Mouse (Mus musculus) neural tube, embryonic 13.5 days (tissue): ENCODE measurements at regions not wholly inside any gene's neighbourhood (a gene's known extent, or its start where the extent isn't known, plus 50 kb on each side); places are given as distances from the start of the nearest gene placed in this dataset.

Source experiments
- ATAC-seq: fragments of 200-750 bp; cut with Nextera tagmentation; 2 replicates; pipeline ENCODE4 v1.8.0; 2017; ENCODE audit warnings: low read depth, mild to moderate bottlenecking, moderate TSS enrichment, moderate library complexity
- H3K27ac ChIP-seq: fragments of 300-500 bp; sonication (generic); replicated peaks from 2 replicates; pipeline ENCODE4 v1.5.1; 2015; ENCODE audit warnings: moderate library complexity, mild to moderate bottlenecking, inconsistent platforms
- H3K27me3 ChIP-seq: fragments of 300-500 bp; sonication (generic); 2 replicates; pipeline ENCODE4 v1.6.1; 2015; ENCODE audit warnings: mild to moderate bottlenecking, inconsistent platforms
- H3K36me3 ChIP-seq: fragments of 300-500 bp; sonication (generic); 2 replicates; pipeline ENCODE4 v1.6.1; 2015; ENCODE audit warnings: mild to moderate bottlenecking, inconsistent platforms
- H3K4me1 ChIP-seq: fragments of 300-500 bp; sonication (generic); replicated peaks from 2 replicates; pipeline ENCODE4 v1.6.1; 2015; ENCODE audit warnings: inconsistent platforms
- H3K4me2 ChIP-seq: fragments of 300-500 bp; sonication (generic); 2 replicates; pipeline ENCODE4 v1.6.1; 2015; ENCODE audit warnings: inconsistent platforms, mild to moderate bottlenecking, moderate library complexity
- H3K4me3 ChIP-seq: fragments of 300-500 bp; sonication (generic); 2 replicates; pipeline ENCODE4 v1.5.1; 2015; ENCODE audit warnings: mild to moderate bottlenecking, inconsistent platforms
- H3K9ac ChIP-seq: fragments of 300-500 bp; sonication (generic); 2 replicates; pipeline ENCODE4 v1.6.1; 2015; ENCODE audit warnings: moderate library complexity, mild to moderate bottlenecking, inconsistent platforms
- H3K9me3 ChIP-seq: fragments of 300-500 bp; sonication (generic); 2 replicates; pipeline ENCODE4 v1.6.1; 2016; ENCODE audit warnings: inconsistent platforms
- WGBS: fragments of 180-500 bp; shearing (Covaris S2); methylation state at CpG from one replicate; pipeline ENCODE4 v1.1.7; 2015; 5-methylcytosine and 5-hydroxymethylcytosine counted together

- no peak overlapping the region for H3K27ac ChIP-seq
- 57% methylated on average over 6 of the region's 6 CpGs for WGBS
- no peaks in the 10 kb centered on the region; the same call in 1 of the 2 replicates for H3K4me1 ChIP-seq
- H3K4me3 ChIP-seq = no peak overlapping the region
- H3K4me2 ChIP-seq = no peak overlapping the region
- ATAC-seq = no peak
- H3K36me3 ChIP-seq = no peaks in the 10 kb centered on the region
- no peaks in the 10 kb centered on the region for H3K27me3 ChIP-seq
- H3K9me3 ChIP-seq = no peaks in the 10 kb centered on the region
- H3K9ac ChIP-seq = no peak overlapping the region
Measured at GRCm38 (mm10) chr4:33600805-33601204, 290.7 kb downstream of the Rngtt start.

- Histone ChIP-seq H3K9me3 (no peaks in the 10 kb centered on the region), H3K27me3 (no peaks in the 10 kb centered on the region), H3K4me1 (no peaks in the 10 kb centered on the region; the same call in 1 of the 2 replicates), H3K9ac (no peak overlapping the region), H3K4me3 (no peak overlapping the region), H3K27ac (no peak overlapping the region), H3K4me2 (no peak overlapping the region), H3K36me3 (no peaks in the 10 kb centered on the region)
- no peak for ATAC-seq
- WGBS = 89% methylated on average over 5 of the region's 5 CpGs
Measured at GRCm38 (mm10) chr4:33604636-33605035, 294.5 kb downstream of the Rngtt start.

GRCm38 (mm10) chr4:33639821-33640575 is 284.4 kb upstream of the Cnr1 start:
- 84% methylated on average over 5 of the region's 5 CpGs for WGBS
- Histone ChIP-seq H3K27ac (no peak overlapping the region), H3K9ac (no peak overlapping the region), H3K4me2 (no peak overlapping the region), H3K36me3 (no peaks in the 10 kb centered on the region), H3K27me3 (no peaks in the 10 kb centered on the region), H3K4me1 (no peaks in the 10 kb centered on the region; the same call in 1 of the 2 replicates), H3K9me3 (no peaks in the 10 kb centered on the region), H3K4me3 (no peak overlapping the region)
- ATAC-seq = no peak

DNA sequence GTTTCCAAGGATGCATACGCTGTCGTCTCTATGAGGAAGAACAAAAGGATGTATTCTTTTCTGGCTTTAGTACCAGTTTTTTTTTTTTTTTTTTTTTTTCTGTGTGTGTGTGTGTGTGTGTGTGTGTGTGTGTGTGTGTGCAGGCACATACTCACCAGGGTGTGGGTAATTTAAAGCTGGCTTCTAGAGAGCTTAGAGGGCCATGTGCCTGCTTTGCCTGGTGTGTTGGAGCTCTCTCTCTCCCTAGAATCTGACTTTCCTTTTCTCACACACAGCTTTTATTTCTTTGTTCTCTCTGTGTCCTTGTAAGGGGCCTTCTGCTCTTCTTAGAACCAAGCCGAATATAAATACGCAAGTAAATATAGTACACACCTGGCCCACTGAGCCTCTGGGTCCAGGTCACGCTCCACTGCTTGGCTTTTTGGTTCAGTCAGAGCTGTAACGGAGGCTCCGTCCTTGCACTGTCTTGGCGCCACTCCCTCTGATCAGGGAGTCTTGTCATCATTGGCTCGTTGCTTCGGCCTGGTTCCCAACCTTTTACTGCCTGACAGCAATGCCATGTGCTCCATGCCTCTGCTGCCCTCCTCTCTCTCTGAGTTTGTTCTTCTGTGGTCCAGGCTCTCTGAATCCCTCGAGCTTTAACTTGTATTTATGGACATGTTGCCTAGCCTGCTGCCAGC is 283.7 kb upstream of the Cnr1 start:
- WGBS = 72% methylated on average over 11 of the region's 11 CpGs
- ATAC-seq = peak; percentile 67
- Histone ChIP-seq H3K4me1 (no peaks in the 10 kb centered on the region; the same call in 1 of the 2 replicates), H3K9me3 (no peaks in the 10 kb centered on the region), H3K9ac (no peak overlapping the region), H3K27ac (no peak overlapping the region), H3K36me3 (no peaks in the 10 kb centered on the region), H3K4me3 (no peak overlapping the region), H3K4me2 (no peak overlapping the region), H3K27me3 (no peaks in the 10 kb centered on the region)

DNA sequence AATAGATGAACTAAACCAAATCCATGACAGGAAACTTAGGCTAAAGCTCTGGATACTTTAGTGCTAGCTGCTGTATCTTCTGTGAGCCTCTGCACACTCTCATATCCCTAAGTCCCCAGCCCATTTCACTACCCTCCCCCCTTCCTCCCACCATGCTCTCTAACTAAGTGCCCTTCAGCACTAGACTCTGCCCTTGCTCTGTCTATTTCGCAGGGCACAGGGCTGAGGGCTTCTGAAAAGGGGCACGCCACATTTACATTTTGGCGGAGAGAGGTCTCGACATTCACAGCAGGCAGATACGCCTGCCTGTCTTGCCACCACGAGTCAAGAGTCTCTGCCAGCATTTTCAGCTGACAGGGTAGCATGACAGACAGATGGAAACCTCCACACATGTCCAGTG is 282.5 kb upstream of the Cnr1 start:
- Histone ChIP-seq H3K4me1 (no peaks in the 10 kb centered on the region; the same call in 1 of the 2 replicates), H3K27ac (no peak overlapping the region), H3K9ac (no peak overlapping the region), H3K27me3 (no peaks in the 10 kb centered on the region), H3K9me3 (no peaks in the 10 kb centered on the region), H3K4me2 (no peak overlapping the region), H3K4me3 (no peak overlapping the region), H3K36me3 (no peaks in the 10 kb centered on the region)
- no peak for ATAC-seq
- 62% methylated on average over 6 of the region's 6 CpGs for WGBS

- Histone ChIP-seq H3K4me1 (no peaks in the 10 kb centered on the region; the same call in 1 of the 2 replicates), H3K27me3 (no peaks in the 10 kb centered on the region), H3K9me3 (no peaks in the 10 kb centered on the region), H3K4me3 (no peak overlapping the region), H3K36me3 (no peaks in the 10 kb centered on the region), H3K9ac (no peak overlapping the region), H3K27ac (no peak overlapping the region), H3K4me2 (no peak overlapping the region)
- ATAC-seq = no peak
- WGBS = 88% methylated on average over 13 of the region's 13 CpGs
Measured at GRCm38 (mm10) chr4:33642526-33642925, 281.9 kb upstream of the Cnr1 start.

DNA sequence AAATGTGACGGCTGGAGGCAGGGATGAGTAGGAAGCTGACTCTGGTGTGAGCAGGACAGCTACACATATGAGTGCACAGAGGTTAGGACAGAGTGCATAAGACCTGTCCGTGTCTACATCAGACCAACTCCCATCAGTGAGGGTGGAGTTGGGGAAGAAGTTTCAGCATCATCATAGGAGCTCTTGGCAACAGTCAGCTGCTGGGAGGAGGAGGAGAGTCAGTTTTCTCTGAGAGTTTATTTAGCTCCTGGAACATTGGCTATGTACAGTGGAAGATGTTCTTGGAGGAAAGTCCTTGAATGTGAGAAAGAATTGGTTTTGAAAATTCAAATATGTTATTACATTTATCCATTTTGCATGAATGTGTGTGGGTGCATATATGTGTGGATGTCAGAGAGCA is 279.2 kb upstream of the Cnr1 start:
- no peaks in the 10 kb centered on the region for H3K36me3 ChIP-seq
- no peak overlapping the region for H3K9ac ChIP-seq
- no peak overlapping the region for H3K4me3 ChIP-seq
- no peaks in the 10 kb centered on the region for H3K27me3 ChIP-seq
- WGBS = 88% methylated on average over 2 of the region's 2 CpGs
- H3K27ac ChIP-seq = no peak overlapping the region
- H3K9me3 ChIP-seq = no peaks in the 10 kb centered on the region
- H3K4me1 ChIP-seq = no peaks in the 10 kb centered on the region; the same call in 1 of the 2 replicates
- H3K4me2 ChIP-seq = no peak overlapping the region
- ATAC-seq = no peak

DNA sequence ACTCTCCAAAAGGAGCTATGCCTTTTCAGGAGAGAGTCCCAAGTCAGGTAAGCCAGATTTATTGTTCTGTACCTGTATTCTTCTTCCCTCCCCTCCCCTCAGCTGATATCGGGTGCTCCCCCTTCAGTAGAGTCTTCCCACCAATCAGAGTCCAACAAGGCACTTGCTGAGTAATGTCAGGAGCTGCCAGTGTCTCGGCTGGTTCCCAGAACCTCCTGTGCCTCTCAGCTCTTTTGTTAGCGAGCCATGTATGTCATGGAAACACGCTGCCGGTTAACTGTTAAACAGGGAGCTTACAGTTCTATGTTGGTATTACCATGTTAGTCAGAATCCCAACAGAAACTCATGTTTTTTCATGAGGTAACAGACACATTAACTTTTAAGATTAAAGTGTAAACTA is 273.1 kb upstream of the Cnr1 start:
- Histone ChIP-seq H3K36me3 (no peaks in the 10 kb centered on the region), H3K27ac (no peak overlapping the region), H3K27me3 (no peaks in the 10 kb centered on the region), H3K4me1 (no peaks in the 10 kb centered on the region), H3K4me3 (no peak overlapping the region), H3K9me3 (no peaks in the 10 kb centered on the region), H3K9ac (no peak overlapping the region), H3K4me2 (no peak overlapping the region)
- no peak for ATAC-seq
- 80% methylated on average over 5 of the region's 5 CpGs for WGBS

DNA sequence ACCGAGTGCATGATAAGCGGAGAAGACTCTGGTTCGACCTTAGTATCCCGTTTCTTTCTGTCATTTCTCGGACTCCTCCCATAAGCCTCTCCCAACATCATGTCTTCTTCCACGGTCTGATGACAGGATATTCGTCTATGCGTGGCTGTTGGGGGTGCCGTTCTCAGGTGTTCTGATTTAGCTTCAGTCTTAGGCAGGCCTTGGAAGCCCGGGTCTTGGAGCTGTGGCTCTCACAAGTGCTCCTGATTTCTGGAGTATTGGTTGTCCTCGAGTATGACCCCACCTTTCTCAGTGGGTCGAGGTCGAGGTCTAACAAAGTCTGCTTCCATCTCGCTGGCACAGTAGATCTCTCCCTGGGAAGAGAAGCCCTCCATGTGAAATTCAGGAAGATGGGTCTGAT is 264.6 kb upstream of the Cnr1 start:
- Histone ChIP-seq H3K9me3 (no peaks in the 10 kb centered on the region), H3K27ac (no peak overlapping the region), H3K27me3 (no peaks in the 10 kb centered on the region), H3K36me3 (no peaks in the 10 kb centered on the region), H3K4me3 (no peak overlapping the region), H3K4me1 (peaks cover 7% of the 10 kb centered on the region), H3K9ac (no peak overlapping the region), H3K4me2 (no peak overlapping the region)
- 92% methylated on average over 14 of the region's 14 CpGs for WGBS
- ATAC-seq = no peak

- H3K4me3 ChIP-seq = no peak overlapping the region
- H3K4me1 ChIP-seq = peaks cover 7% of the 10 kb centered on the region
- H3K27ac ChIP-seq = no peak overlapping the region
- 83% methylated on average over 5 of the region's 5 CpGs for WGBS
- no peaks in the 10 kb centered on the region for H3K9me3 ChIP-seq
- no peaks in the 10 kb centered on the region for H3K27me3 ChIP-seq
- H3K36me3 ChIP-seq = no peaks in the 10 kb centered on the region
- no peak overlapping the region for H3K9ac ChIP-seq
- no peak for ATAC-seq
- H3K4me2 ChIP-seq = no peak overlapping the region
Measured at GRCm38 (mm10) chr4:33660553-33660952, 263.8 kb upstream of the Cnr1 start.

DNA sequence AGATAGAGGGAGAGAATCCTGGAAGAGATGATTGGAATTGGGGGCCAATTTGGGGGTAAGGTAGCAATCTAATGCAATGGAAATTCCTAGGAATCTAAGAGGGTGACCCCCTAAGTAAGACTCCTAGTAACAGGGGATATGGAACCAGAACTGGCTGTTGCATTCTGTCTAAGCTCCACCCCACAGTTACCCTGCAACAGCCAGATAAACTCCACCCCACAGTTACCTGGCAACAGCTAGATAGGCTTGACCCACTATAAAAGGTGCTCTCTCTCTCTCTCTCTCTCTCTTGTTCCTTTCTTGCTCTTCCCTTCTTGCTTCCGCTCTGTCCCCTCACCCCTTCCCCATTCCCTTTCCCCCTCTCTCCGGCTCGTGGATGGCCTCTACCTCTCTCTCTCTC is 262.5 kb upstream of the Cnr1 start:
- H3K9ac ChIP-seq = no peak overlapping the region
- no peaks in the 10 kb centered on the region for H3K27me3 ChIP-seq
- H3K27ac ChIP-seq = no peak overlapping the region
- no peaks in the 10 kb centered on the region for H3K36me3 ChIP-seq
- no peak overlapping the region for H3K4me3 ChIP-seq
- no peaks in the 10 kb centered on the region for H3K9me3 ChIP-seq
- no peak overlapping the region for H3K4me2 ChIP-seq
- peaks cover 7% of the 10 kb centered on the region for H3K4me1 ChIP-seq
- ATAC-seq = no peak
- WGBS = 92% methylated on average over 2 of the region's 3 CpGs

- no peak for ATAC-seq
- Histone ChIP-seq H3K4me2 (no peak overlapping the region), H3K27ac (no peak overlapping the region), H3K36me3 (no peaks in the 10 kb centered on the region), H3K9ac (no peak overlapping the region), H3K9me3 (no peaks in the 10 kb centered on the region), H3K4me1 (peaks cover 7% of the 10 kb centered on the region), H3K27me3 (no peaks in the 10 kb centered on the region), H3K4me3 (no peak overlapping the region)
- 73% methylated on average over 11 of the region's 11 CpGs for WGBS
Measured at GRCm38 (mm10) chr4:33662965-33663364, 261.4 kb upstream of the Cnr1 start.
